Mouse (Mus musculus) liver, embryonic 14.5 days (tissue): ENCODE results near the gene St6galnac5.

ENCODE experiments used
- CTCF ChIP-seq: IDR thresholded peaks from 2 replicates; pipeline ENCODE4 v1.5.1; 2016; ENCODE audit warnings: antibody characterized with exemption, low read depth, control low read depth
- EP300 ChIP-seq: IDR thresholded peaks from 2 replicates; pipeline ENCODE4 v1.6.1; 2016; ENCODE audit warnings: antibody characterized with exemption, low read depth

GRCm38 (mm10) chr3:152898906-152899305 lies 83.1 kb downstream of the St6galnac5 start:
- no peak for TF ChIP-seq CTCF
- TF ChIP-seq EP300, result no peak
